Mouse (Mus musculus): Measurements from ENCODE around the gene Abraxas2. TPM values are rescaled to one million over a fixed set of nuclear protein-coding genes. Genes with fewer than 3 reads are reported as not detected.

Abraxas2 gene
- polyA plus RNA-seq, 1 experiment from 2014 or later: 35.2 TPM

DNA sequence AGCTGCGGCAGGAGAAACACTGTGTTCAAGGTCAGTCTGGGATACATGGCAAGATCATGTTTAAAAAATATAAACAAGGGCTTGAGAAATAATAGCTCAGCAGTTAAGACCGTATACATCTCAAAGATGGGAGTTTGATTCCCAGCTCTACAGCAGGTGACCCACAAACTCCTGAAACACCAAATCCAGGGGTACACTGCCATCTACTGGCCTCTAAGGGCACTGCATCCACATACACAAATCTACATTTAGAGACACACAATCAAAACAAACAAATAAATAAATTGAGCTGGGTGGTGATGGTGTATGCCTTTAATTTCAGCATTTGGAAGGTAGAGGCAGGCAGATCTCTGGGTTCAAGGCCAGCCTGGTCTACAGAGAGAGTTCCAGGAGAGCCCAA, 39.2 kb downstream of the Abraxas2 start:
- no peak overlapping the region for H3K27ac ChIP-seq (ENCODE audit: low read depth, low read length)
- ATAC-seq (replicated peaks; ENCODE audit: insufficient number of reproducible peaks, low FRiP score, low TSS enrichment): no peak
- H3K36me3 ChIP-seq (ENCODE audit: control insufficient read depth, insufficient read depth, low read length): no peaks in the 10 kb centered on the region
- no peak overlapping the region for H3K9ac ChIP-seq (ENCODE audit: low read depth, low read length)
- peaks cover 19% of the 10 kb centered on the region; the same call in 1 of the 2 replicates for H3K4me1 ChIP-seq (ENCODE audit: control insufficient read depth, insufficient read depth, low read length)
- no peaks in the 10 kb centered on the region for H3K9me3 ChIP-seq (replicated peaks; ENCODE audit: control insufficient read depth, low read length)
- no peaks in the 10 kb centered on the region for H3K27me3 ChIP-seq (ENCODE audit: control insufficient read depth, insufficient read depth, low read length)
- 82% methylated on average over 2 of the region's 2 CpGs for WGBS (ENCODE audit: insufficient replicate concordance)
- H3K4me3 ChIP-seq (ENCODE audit: low read depth, low read length): no peak overlapping the region
- no peak overlapping the region for H3K4me2 ChIP-seq

- Histone ChIP-seq H3K27ac (ENCODE audit: low read depth, low read length) (peak overlapping the region; percentile 25; the same call in 1 of the 2 replicates), H3K27me3 (ENCODE audit: control insufficient read depth, insufficient read depth, low read length) (no peaks in the 10 kb centered on the region)
- WGBS (ENCODE audit: insufficient replicate concordance): 30% methylated on average over 2 of the region's 2 CpGs
Observed at GRCm38 (mm10) chr7:132900826-132901531, 42.0 kb downstream of the Abraxas2 start.

GRCm38 (mm10) chr7:132903796-132904195, 44.8 kb downstream of the Abraxas2 start:
- WGBS (ENCODE audit: insufficient replicate concordance): 63% methylated on average over 3 of the region's 3 CpGs

More at GRCm38 (mm10) chr7:132900826-132901531, 42.0 kb downstream of the Abraxas2 start:
- peak; percentile 35 for ATAC-seq (replicated peaks; ENCODE audit: insufficient number of reproducible peaks, low FRiP score, low TSS enrichment)
- H3K9me3 ChIP-seq (replicated peaks; ENCODE audit: control insufficient read depth, low read length): no peaks in the 10 kb centered on the region
- H3K4me3 ChIP-seq (ENCODE audit: low read depth, low read length): no peak overlapping the region
- H3K36me3 ChIP-seq (ENCODE audit: control insufficient read depth, insufficient read depth, low read length): no peaks in the 10 kb centered on the region
- H3K4me2 ChIP-seq: no peak overlapping the region
- H3K4me1 ChIP-seq (ENCODE audit: control insufficient read depth, insufficient read depth, low read length): peaks cover 10% of the 10 kb centered on the region; the same call in 1 of the 2 replicates
- H3K9ac ChIP-seq (ENCODE audit: low read depth, low read length): no peak overlapping the region

DNA sequence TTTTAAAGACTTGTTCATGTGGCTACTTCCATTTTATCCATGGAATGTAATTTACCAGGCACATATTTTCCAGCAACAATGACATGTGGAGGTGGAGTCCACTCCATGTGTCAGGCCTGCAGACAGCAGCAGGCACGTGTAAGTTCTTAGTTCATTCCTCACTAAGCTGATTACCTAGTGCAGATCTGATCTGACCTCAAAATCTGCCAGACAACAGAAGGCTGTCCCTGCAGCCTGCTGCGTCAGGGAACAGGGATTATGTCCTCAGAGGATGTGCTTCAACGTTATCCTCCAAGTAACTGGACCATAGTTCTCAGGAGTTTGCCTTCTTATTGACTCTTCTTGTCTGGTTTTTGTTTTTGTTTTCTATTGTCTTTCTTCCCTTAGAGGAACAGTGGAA, 62.9 kb downstream of the Abraxas2 start:
- WGBS (ENCODE audit: insufficient replicate concordance): 46% methylated on average over 3 of the region's 3 CpGs
- H3K9ac ChIP-seq (ENCODE audit: low read depth, low read length): no peak overlapping the region
- no peaks in the 10 kb centered on the region for H3K4me1 ChIP-seq (ENCODE audit: control insufficient read depth, insufficient read depth, low read length)

More at GRCm38 (mm10) chr7:132903796-132904195, 44.8 kb downstream of the Abraxas2 start:
- peaks cover 3% of the 10 kb centered on the region; the same call in 1 of the 2 replicates for H3K9me3 ChIP-seq (replicated peaks; ENCODE audit: control insufficient read depth, low read length)
- no peak overlapping the region for H3K9ac ChIP-seq (ENCODE audit: low read depth, low read length)
- no peak overlapping the region for H3K4me2 ChIP-seq
- no peak for ATAC-seq (replicated peaks; ENCODE audit: insufficient number of reproducible peaks, low FRiP score, low TSS enrichment)
- no peak overlapping the region for H3K27ac ChIP-seq (ENCODE audit: low read depth, low read length)
- no peak overlapping the region for H3K4me3 ChIP-seq (ENCODE audit: low read depth, low read length)
- H3K36me3 ChIP-seq (ENCODE audit: control insufficient read depth, insufficient read depth, low read length): no peaks in the 10 kb centered on the region; the same call in 1 of the 2 replicates
- no peaks in the 10 kb centered on the region for H3K27me3 ChIP-seq (ENCODE audit: control insufficient read depth, insufficient read depth, low read length)
- H3K4me1 ChIP-seq (ENCODE audit: control insufficient read depth, insufficient read depth, low read length): peaks cover 6% of the 10 kb centered on the region; the same call in 1 of the 2 replicates

GRCm38 (mm10) chr7:132925227-132925626, 66.2 kb downstream of the Abraxas2 start:
- Histone ChIP-seq H3K27ac (ENCODE audit: low read depth, low read length) (no peak overlapping the region), H3K4me2 (no peak overlapping the region), H3K27me3 (ENCODE audit: control insufficient read depth, insufficient read depth, low read length) (no peaks in the 10 kb centered on the region), H3K4me3 (ENCODE audit: low read depth, low read length) (no peak overlapping the region), H3K9me3 (replicated peaks; ENCODE audit: control insufficient read depth, low read length) (no peaks in the 10 kb centered on the region), H3K9ac (ENCODE audit: low read depth, low read length) (no peak overlapping the region), H3K36me3 (ENCODE audit: control insufficient read depth, insufficient read depth, low read length) (no peaks in the 10 kb centered on the region), H3K4me1 (ENCODE audit: control insufficient read depth, insufficient read depth, low read length) (no peaks in the 10 kb centered on the region)
- no peak for ATAC-seq (replicated peaks; ENCODE audit: insufficient number of reproducible peaks, low FRiP score, low TSS enrichment)
- WGBS (ENCODE audit: insufficient replicate concordance): 64% methylated on average over 2 of the region's 2 CpGs

More for the DNA sequence above, 62.9 kb downstream of the Abraxas2 start:
- H3K27ac ChIP-seq (ENCODE audit: low read depth, low read length): no peak overlapping the region
- H3K9me3 ChIP-seq (replicated peaks; ENCODE audit: control insufficient read depth, low read length): no peaks in the 10 kb centered on the region
- H3K36me3 ChIP-seq (ENCODE audit: control insufficient read depth, insufficient read depth, low read length): no peaks in the 10 kb centered on the region
- H3K27me3 ChIP-seq (ENCODE audit: control insufficient read depth, insufficient read depth, low read length): no peaks in the 10 kb centered on the region
- no peak overlapping the region for H3K4me2 ChIP-seq
- ATAC-seq (replicated peaks; ENCODE audit: insufficient number of reproducible peaks, low FRiP score, low TSS enrichment): no peak
- H3K4me3 ChIP-seq (ENCODE audit: low read depth, low read length): no peak overlapping the region

DNA sequence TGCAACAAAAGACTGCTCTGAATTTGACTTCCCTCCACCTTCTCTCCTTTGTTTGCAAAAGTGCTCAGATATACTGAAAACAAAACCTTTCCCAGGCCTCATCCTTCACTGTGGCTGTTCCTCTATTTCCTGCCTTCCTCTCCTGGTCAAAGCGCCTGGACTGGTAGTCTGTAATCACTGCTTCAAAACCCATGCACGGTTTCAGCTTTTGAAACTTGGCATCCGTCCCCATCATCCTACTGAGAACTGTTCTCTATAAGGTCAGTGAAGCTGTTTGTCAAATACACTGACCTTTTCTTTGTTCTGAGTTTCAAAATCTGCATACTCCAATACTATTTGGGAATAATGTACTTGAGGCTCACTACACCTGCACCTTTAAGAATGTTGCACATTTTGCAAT, 68.2 kb downstream of the Abraxas2 start:
- Histone ChIP-seq H3K4me2 (no peak overlapping the region), H3K4me3 (ENCODE audit: low read depth, low read length) (no peak overlapping the region), H3K4me1 (ENCODE audit: control insufficient read depth, insufficient read depth, low read length) (0 out of 2 replicates have a peak, but pooled peaks cover under 1% of the 10 kb centered on the region), H3K36me3 (ENCODE audit: control insufficient read depth, insufficient read depth, low read length) (no peaks in the 10 kb centered on the region), H3K27me3 (ENCODE audit: control insufficient read depth, insufficient read depth, low read length) (no peaks in the 10 kb centered on the region), H3K9me3 (replicated peaks; ENCODE audit: control insufficient read depth, low read length) (no peaks in the 10 kb centered on the region), H3K9ac (ENCODE audit: low read depth, low read length) (no peak overlapping the region), H3K27ac (ENCODE audit: low read depth, low read length) (no peak overlapping the region)
- WGBS (ENCODE audit: insufficient replicate concordance): 59% methylated on average over 3 of the region's 3 CpGs
- no peak for ATAC-seq (replicated peaks; ENCODE audit: insufficient number of reproducible peaks, low FRiP score, low TSS enrichment)

GRCm38 (mm10) chr7:132930055-132930454, 71.0 kb downstream of the Abraxas2 start:
- Histone ChIP-seq H3K4me2 (peak overlapping the region; percentile 88), H3K27me3 (ENCODE audit: control insufficient read depth, insufficient read depth, low read length) (no peaks in the 10 kb centered on the region), H3K27ac (ENCODE audit: low read depth, low read length) (no peak overlapping the region), H3K9me3 (replicated peaks; ENCODE audit: control insufficient read depth, low read length) (no peaks in the 10 kb centered on the region), H3K4me1 (ENCODE audit: control insufficient read depth, insufficient read depth, low read length) (peaks cover 6% of the 10 kb centered on the region; the same call in 1 of the 2 replicates), H3K4me3 (ENCODE audit: low read depth, low read length) (peak overlapping the region; percentile 98), H3K36me3 (ENCODE audit: control insufficient read depth, insufficient read depth, low read length) (no peaks in the 10 kb centered on the region), H3K9ac (ENCODE audit: low read depth, low read length) (peak overlapping the region; percentile 98; the same call in 1 of the 2 replicates)
- ATAC-seq (replicated peaks; ENCODE audit: insufficient number of reproducible peaks, low FRiP score, low TSS enrichment): no peak
- WGBS (ENCODE audit: insufficient replicate concordance): 86% methylated on average over 5 of the region's 5 CpGs

DNA sequence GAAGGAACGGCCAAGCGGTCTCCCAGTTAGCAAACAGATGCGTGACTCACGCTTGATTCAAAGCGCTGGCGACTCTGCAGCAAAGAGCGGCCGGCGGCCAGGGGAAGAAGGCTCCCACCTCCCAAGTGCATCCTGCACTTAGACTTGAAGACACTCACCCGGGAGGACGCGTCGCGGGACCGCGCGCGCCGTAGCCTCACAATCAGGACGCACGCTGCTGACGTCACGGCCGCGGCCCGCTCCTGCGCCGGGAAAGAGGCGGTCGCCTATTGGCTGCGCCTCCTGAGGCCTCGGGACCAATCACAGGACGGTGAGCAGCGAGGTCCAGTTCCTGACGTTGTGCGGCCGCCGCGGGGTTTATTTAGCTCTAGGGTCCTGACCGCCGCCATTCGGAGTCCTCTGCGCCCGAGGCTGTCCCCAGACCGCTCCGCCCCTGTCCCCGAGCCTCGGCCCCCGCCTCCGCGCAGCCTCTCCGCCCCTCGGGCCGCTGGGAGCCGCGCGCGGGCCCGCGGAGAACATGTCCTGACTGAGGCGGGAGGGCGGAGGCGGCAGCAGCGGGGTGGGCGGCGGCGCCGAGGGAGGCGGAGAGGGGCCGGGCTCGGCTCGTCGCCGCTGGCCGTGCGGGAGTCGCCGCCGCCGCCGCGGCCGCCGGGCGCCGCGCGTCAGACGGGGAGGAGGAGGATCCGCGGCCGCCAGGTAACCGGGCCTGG, 72.0 kb downstream of the Abraxas2 start, which contains the start of gene Zranb1:
Zranb1 (plus strand) TSS at position 293 of the 710 bp plus-strand sequence.
- Histone ChIP-seq H3K9me3 (replicated peaks; ENCODE audit: control insufficient read depth, low read length) (no peaks in the 10 kb centered on the region), H3K4me2 (peak within 1 kb of the TSS; percentile 88), H3K4me1 (ENCODE audit: control insufficient read depth, insufficient read depth, low read length) (peaks cover 6% of the 10 kb centered on the region; the same call in 1 of the 2 replicates), H3K36me3 (ENCODE audit: control insufficient read depth, insufficient read depth, low read length) (no peaks in the 10 kb centered on the region), H3K4me3 (ENCODE audit: low read depth, low read length) (peak within 1 kb of the TSS; percentile 98), H3K9ac (ENCODE audit: low read depth, low read length) (peak within 1 kb of the TSS; percentile 98), H3K27me3 (ENCODE audit: control insufficient read depth, insufficient read depth, low read length) (no peaks in the 10 kb centered on the region), H3K27ac (ENCODE audit: low read depth, low read length) (peak within 1 kb of the TSS; percentile 99)
- peak; percentile 99 for ATAC-seq (replicated peaks; ENCODE audit: insufficient number of reproducible peaks, low FRiP score, low TSS enrichment)
- WGBS (ENCODE audit: insufficient replicate concordance): under 1% methylated on average over 86 of the region's 93 CpGs

All from heart, embryonic 11.5 days (tissue).